Mouse (Mus musculus): ENCODE data around the gene Ctnna3.
"Not testable (repeated sequence)": the region's sequence is repeated elsewhere in the genome, so short reads cannot be mapped to it uniquely, and the experiment has no call there.

The Ctnna3 gene

DNA sequence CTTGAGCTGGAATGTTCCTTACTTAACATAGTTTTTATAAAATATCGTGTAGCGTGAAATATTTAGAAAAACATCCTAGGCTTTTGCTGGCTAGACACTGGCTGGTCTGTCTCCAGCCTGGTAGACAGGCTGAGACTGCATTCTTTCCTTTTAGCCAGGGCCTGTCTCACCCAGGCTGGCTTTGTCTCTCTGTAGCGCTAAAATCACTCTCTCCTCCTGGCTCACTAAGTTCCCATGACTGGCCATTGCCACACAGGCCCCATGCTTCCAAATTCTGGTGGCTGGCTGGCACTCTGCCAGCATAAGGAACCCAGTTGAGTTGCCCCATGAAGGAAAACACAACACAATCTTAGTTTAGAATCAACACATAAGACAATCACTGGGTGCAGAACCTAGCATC, 1450.0 kb downstream of the Ctnna3 start:
- DNase-seq (ENCODE audit: low read depth, low spot score): no peak

DNA sequence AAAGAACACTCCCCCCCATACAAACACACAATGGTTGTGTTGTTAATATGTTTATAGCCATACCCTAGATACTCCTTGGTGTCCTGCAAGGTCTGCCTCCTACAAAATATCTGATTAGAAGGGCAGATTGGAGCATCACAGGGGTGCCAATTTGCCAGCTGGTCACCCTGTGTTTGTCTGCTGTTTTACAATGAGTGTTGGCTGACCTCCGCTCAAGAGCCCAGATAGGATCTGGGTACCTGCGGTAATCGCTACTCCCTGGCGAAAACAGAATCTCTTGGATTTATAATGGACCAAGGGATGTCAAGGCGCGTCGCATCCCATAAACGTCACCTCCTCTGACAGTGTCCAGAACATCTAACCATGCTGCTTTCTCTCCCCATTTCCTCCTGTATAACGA, 1457.0 kb downstream of the Ctnna3 start:
- DNase-seq (ENCODE audit: low read depth, low spot score): no peak

DNA sequence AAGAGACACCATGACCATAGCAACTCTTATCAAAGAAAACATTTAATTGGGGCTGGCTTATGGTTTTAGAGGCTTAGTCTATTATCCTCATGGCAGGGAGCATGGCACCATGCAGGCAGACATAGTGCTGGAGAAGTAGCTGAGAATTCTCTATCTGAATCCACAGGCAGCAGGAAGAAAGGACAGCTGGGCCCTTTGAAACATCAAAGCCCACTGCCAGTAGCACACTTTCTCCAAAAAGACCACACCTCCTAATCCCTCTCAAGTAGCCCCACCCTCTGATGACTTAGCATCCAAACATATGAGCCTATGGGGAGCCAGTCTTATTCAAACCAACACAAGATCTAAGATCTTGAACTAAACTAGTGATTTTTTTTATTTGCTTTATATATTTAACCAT, 1462.6 kb downstream of the Ctnna3 start:
- DNase-seq (ENCODE audit: low read depth, low spot score): no peak

DNA sequence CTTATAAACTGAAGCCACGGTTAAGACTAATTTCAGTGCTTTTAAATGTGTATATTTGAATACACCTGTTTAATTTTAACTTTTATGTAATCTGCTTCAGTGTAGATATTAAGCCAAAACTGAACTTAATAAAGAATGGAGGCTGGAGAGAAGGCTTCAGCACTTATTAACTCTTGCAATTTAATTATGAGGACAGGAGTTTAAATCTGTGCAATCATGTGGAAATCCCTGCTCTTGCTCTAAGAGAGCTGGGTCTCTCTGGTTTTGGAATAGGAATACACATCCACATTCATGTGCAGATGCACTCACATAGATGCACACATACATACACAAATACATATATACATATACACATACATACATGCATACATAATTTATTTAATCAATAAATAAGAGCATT, 1468.8 kb downstream of the Ctnna3 start:
- no peak for DNase-seq (ENCODE audit: low read depth, low spot score)

- DNase-seq (ENCODE audit: low read depth, low spot score): no peak
These were observed 1471.8 kb downstream of the Ctnna3 start for GRCm38 (mm10) chr10:64901726-64902125.

DNA sequence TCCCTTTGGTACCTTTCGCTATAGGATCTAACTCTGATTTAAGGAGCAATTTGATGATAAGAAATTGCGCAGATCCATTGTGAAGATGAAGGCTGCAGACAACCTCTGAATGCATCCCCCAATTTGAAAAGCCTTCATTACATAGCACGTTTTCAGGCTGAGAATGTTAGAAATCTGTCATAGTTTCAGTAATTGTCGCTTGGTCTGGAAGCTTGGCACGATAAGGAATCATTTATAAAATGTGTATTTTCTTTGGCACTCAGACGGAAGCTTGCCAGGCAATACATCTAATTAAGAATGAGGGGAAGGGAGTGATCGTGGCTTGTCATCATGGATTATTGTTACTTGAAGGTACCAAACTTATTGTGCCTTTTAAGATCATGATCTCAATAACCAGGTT, 1511.1 kb downstream of the Ctnna3 start:
- DNase-seq (ENCODE audit: low read depth, low spot score): no peak

GRCm38 (mm10) chr10:64958391-64958790, 1528.5 kb downstream of the Ctnna3 start:
- DNase-seq (ENCODE audit: low read depth, low spot score): no peak

DNA sequence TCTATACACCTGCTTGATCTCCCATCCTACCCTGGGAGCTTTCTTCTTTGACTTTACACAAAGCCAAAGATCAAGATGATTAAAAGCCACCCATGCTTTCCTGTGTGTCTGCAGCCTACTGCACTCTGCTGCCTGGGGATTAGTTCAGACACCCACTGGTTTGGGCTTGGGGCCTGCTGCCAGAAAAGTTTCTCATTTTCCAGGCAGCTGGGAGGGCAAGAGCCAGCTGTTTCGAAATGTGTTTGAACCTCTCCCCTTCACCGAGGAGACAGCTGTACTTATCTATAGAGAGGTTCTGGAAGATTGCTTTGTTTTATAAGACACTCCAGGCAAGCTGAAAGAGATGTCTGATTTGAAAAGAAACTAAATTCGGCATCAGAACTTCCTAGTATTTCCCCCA, 1563.0 kb downstream of the Ctnna3 start:
- DNase-seq (ENCODE audit: low read depth, low spot score): no peak

- DNase-seq (ENCODE audit: low read depth, low spot score): no peak
These were observed 1583.6 kb downstream of the Ctnna3 start for GRCm38 (mm10) chr10:65013525-65013924.

DNA sequence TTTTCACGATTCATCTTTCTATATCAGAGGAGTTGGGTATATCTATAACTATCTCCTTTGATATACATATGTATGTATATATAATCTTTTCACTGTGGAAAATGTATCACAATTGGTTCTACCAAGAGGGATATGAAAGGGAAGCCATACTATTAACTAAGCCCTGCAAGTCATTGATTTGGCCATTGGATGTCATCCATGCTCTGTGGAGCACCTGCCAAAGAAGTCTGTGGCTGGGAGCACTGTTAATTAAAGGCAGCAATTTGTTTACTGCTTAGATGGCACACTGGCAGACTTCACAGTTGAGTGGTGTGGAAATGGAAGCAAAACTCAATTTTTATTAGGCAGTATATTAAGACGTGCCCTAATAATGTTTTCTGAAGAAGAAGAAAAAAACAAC, 1592.8 kb downstream of the Ctnna3 start:
- no peak for DNase-seq (ENCODE audit: low read depth, low spot score)

DNA sequence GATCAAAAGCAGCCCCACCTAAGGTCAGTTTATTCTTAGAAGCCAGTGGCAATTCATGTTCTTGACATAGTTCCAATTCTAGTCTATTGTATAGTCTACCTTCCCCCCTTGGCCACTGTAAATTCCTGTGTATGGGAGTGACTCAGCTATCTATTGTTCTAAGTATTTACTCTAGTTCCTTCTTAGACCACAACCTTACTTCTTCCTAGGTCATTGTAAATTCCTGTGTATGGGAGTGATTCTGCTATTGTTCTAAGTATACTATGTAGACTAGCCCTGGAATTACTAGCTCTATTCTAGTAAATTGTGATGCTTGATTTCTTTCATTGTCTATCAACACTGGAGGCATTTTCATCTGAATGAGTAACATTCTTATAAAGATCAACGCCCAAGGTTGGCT, 1603.6 kb downstream of the Ctnna3 start:
- DNase-seq (ENCODE audit: low read depth, low spot score): not testable (repeated sequence)

Measured in retina, adult 2 months (tissue).